Mouse (Mus musculus) cortical plate, adult 2 months (tissue): ENCODE data around the gene Samd4. TPM values are rescaled to one million over a fixed set of nuclear protein-coding genes. Genes with fewer than 3 reads are reported as not detected.
A peak's percentile ranks its signal among the peaks of the same experiment; 100 is the strongest.

Experiments used
- H3K27ac ChIP-seq: fragments of 200-500 bp; 2 replicates; pipeline ENCODE4 v1.5.1; 2012; ENCODE audit warnings: low read length, control low read depth, inconsistent platforms; ENCODE audit not compliant: insufficient read depth
- H3K4me1 ChIP-seq: fragments of 200-500 bp; 2 replicates; pipeline ENCODE4 v1.6.1; 2011; ENCODE audit warnings: low read length; ENCODE audit not compliant: control insufficient read depth, insufficient read depth
- H3K4me3 ChIP-seq: fragments of 200-500 bp; 2 replicates; pipeline ENCODE4 v1.5.1; 2011; ENCODE audit warnings: mild to moderate bottlenecking, low read length, control low read depth; ENCODE audit not compliant: insufficient read depth
- CTCF ChIP-seq: fragments of 200-500 bp; IDR thresholded peaks from 2 replicates; pipeline ENCODE4 v1.5.1; 2011; ENCODE audit warnings: mild to moderate bottlenecking, control low read depth, low read length; ENCODE audit not compliant: insufficient read depth; ENCODE audit errors: extremely low read depth
- POLR2A ChIP-seq: fragments of 200-500 bp; IDR thresholded peaks from 2 replicates; pipeline ENCODE4 v1.6.1; 2011; ENCODE audit warnings: mild to moderate bottlenecking, low read length, control low read depth; ENCODE audit not compliant: insufficient read depth; ENCODE audit errors: extremely low read depth
- polyA plus RNA-seq: library from polyadenylated mRNA; depleted of rRNA; stranded (reverse); fragments of >200 nt; gene quantifications from 2 replicates; pipeline ENCODE4 v1.2.3, GENCODE M21; 2012

Gene Samd4
- polyA plus RNA-seq, 1 experiment = 14.0 TPM

DNA sequence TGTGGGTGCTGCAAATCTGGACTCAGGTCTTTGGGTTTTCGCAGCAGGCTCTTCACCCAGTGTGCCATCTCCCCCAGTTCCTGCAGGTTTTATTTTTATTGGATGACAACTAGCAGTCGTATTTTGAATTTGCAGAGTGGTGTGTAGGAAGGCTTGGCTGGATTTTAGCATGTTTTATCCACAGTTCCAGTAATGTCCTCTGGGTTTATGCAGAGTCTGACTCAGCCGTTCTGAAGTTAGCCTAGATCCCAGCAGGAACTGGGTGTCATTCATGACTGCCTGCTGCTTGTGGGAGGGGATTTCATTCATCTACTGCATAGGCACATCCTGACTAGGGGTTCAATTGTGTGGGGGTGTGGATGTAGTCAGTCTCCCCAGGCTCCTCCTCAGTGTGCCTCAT, 16.0 kb downstream of the Samd4 start:
- no peak for TF ChIP-seq CTCF
- TF ChIP-seq POLR2A = no peak
- Histone ChIP-seq H3K4me3 (no peak overlapping the region), H3K4me1 (peaks cover 7% of the 10 kb centered on the region; the same call in 1 of the 2 replicates), H3K27ac (no peak overlapping the region)

DNA sequence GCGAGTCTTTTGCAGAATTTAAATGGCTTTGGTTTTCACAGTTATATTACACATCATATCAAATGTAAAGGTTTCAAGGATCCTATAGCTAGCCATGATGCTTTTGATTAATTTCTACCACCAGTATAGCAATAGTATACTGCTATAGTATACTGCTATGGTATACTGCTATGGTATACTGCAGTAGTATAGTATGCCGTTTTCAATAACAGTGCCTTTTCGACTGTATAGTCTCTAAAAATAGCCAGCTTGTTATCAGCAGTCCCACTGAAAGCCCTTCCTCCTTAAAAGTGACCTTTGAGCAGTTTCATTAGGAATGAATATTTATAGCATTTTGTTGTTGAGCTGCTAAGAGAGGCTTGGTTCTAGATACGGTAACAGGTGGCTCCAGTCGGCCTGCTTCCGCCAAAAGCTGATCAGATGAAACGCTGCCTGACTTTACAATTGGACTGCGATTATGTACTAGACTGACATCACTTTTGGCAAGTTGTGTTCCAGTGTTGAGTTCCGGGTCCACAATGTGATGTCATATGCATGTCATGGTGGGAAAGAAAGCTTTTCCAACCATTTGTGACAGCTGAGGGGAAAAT, 19.9 kb downstream of the Samd4 start:
- no peak for TF ChIP-seq CTCF
- TF ChIP-seq POLR2A = no peak
- Histone ChIP-seq H3K4me3 (no peak overlapping the region), H3K27ac (no peak overlapping the region), H3K4me1 (peaks cover 7% of the 10 kb centered on the region; the same call in 1 of the 2 replicates)

- no peak for TF ChIP-seq CTCF
- TF ChIP-seq POLR2A = no peak
- H3K27ac ChIP-seq = no peak overlapping the region
- 0 out of 2 replicates have a peak, but pooled peaks cover 1% of the 10 kb centered on the region for H3K4me1 ChIP-seq
- H3K4me3 ChIP-seq = no peak overlapping the region
Measured at GRCm38 (mm10) chr14:46904276-46904675, 21.6 kb downstream of the Samd4 start.

DNA sequence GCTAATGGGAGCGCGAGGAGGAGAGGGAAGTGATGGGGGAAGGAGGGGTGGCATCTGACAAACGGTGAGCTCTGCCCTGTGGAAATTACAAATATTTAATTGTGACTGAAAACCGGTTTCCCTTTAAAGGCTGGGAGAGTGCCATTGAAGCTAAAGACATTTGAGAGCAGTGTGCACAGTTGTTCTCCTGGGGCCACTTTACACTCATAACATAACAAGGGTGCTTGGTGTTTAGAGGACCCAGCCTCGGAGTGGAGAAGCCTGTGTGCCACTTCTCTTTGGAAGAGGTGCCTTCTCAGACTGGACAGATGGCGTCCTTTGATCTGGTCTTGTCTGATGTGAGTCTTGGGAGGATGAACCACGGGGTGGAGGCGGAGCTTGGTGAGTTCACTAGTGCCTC, 26.2 kb downstream of the Samd4 start:
- Histone ChIP-seq H3K4me3 (no peak overlapping the region), H3K27ac (no peak overlapping the region), H3K4me1 (no peaks in the 10 kb centered on the region)
- TF ChIP-seq POLR2A (no peak), CTCF (no peak)

- Histone ChIP-seq H3K4me3 (no peak overlapping the region), H3K27ac (no peak overlapping the region), H3K4me1 (no peaks in the 10 kb centered on the region)
- TF ChIP-seq CTCF = no peak
- no peak for TF ChIP-seq POLR2A
Measured at GRCm38 (mm10) chr14:46912496-46912895, 29.8 kb downstream of the Samd4 start.

GRCm38 (mm10) chr14:46914356-46914755, 31.7 kb downstream of the Samd4 start:
- no peak overlapping the region for H3K27ac ChIP-seq
- H3K4me1 ChIP-seq = no peaks in the 10 kb centered on the region
- no peak overlapping the region for H3K4me3 ChIP-seq
- TF ChIP-seq POLR2A (no peak), CTCF (no peak)

DNA sequence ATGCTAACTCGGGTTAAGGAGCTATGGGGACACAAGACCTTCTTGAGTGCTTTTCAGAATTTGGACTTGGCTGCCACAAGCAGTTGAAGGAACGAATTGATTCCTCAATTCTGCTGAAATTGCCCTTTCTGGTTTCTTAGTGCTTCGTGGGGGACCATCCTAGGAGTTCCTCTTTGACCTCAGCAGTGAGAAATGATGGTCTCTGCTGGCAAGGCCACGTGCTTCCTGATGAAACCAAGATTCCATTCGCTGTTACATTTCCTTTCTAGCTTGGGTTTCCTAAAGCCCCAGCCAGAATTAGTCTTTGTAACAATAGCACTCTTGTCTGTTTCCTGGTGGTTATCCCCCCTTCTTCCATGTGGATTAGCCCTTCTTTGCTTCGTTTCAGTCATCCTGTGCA, 32.9 kb downstream of the Samd4 start:
- Histone ChIP-seq H3K4me1 (peaks cover 2% of the 10 kb centered on the region; the same call in 1 of the 2 replicates), H3K4me3 (no peak overlapping the region), H3K27ac (0 out of 2 replicates have a peak overlapping the region, but pooled peaks have one; percentile 29)
- no peak for TF ChIP-seq POLR2A
- TF ChIP-seq CTCF = no peak

DNA sequence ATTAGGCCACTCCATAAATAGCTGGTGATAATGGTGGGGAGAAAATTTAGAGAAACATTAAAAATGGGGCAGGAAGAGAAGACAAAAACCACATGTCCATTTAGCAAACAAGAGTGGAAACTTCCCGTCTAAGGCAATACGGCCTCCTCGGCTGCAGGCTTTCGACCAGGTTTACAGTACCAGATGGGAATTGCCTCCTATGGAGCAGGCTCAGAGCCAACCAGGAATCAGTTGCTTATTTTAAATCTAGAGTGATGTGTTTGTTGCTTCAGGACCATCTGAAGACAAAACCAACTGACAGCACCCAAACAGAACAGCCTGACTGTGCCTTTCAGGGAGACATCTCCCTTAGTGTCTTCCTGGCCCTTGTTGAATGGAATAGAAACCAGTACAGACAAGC, 33.9 kb downstream of the Samd4 start:
- no peak for TF ChIP-seq CTCF
- TF ChIP-seq POLR2A = no peak
- H3K27ac ChIP-seq = no peak overlapping the region
- no peak overlapping the region for H3K4me3 ChIP-seq
- H3K4me1 ChIP-seq = peaks cover 5% of the 10 kb centered on the region

- TF ChIP-seq POLR2A (no peak), CTCF (no peak)
- Histone ChIP-seq H3K4me3 (no peak overlapping the region), H3K27ac (no peak overlapping the region), H3K4me1 (peaks cover 5% of the 10 kb centered on the region)
Measured at GRCm38 (mm10) chr14:46917136-46917535, 34.5 kb downstream of the Samd4 start.

DNA sequence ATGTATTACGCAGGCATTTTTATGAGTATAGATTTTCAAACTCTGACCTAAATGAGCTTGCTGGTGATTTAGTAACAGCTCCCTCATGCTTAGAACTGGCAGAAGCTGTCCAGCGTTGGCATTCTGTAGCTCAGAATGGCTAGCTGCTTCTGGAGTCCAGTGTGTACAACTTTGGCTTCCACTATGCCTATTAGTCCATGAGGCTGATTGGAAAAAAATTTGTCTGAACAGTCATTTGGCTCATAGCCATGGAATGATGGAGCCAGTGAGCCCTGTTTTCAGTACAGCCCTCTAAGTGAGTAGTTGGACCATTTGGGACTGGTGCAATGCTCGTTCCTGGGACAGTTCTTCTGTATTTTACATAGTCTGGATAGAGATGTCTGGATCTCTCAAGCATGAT, 34.9 kb downstream of the Samd4 start:
- H3K4me1 ChIP-seq = peaks cover 5% of the 10 kb centered on the region
- TF ChIP-seq POLR2A (no peak), CTCF (no peak)
- no peak overlapping the region for H3K27ac ChIP-seq
- no peak overlapping the region for H3K4me3 ChIP-seq
